Mouse (Mus musculus): ENCODE data around the gene Rpl14. TPM values are rescaled to one million over a fixed set of nuclear protein-coding genes. Genes with fewer than 3 reads are reported as not detected.
A peak's percentile ranks its signal among the peaks of the same experiment; 100 is the strongest.

Gene Rpl14
- total and polyA plus RNA-seq, 2 experiments from 2014 or later: 287 to 474 TPM

DNA sequence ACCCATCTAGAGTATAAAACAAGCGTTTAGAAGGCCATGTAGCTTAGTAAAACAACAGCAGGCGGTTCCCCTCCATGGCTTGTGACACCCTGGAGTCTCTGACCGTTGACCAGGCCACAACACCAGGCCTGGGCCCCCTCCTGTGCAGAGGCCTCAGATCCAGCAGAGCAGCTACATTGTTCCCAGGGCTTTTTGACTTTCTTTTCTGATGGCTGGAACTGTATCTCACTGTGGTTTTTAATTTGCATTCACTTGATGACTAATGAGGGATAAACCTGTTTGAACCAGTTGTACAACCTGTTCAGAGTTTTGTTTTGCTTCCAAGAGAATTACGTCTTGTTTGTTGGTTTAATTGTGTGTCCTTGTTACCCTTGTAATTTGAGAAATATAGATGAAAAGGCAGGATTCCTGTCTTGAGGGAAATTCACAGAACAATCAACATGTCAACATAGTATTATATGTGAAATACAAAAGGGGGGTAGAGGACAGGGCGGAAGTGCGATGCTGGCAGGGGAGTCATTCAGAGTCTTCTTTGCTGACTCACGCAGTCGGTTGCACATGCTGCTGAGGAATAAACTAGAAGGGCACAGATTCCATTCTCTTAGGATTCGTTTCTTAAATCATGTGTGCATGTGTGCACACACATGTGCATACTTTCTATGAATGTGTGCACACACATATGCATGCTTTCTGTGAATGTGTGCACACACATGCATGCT, 22.3 kb downstream of the Rpl14 start:
- Histone ChIP-seq H3K4me1 (ENCODE audit: insufficient read depth, low read length) (no peaks in the 10 kb centered on the region), H3K36me3 (ENCODE audit: insufficient read depth, low read length) (no peaks in the 10 kb centered on the region), H3K9me3 (ENCODE audit: low read length) (no peaks in the 10 kb centered on the region), H3K27me3 (ENCODE audit: insufficient read depth, low read length) (no peaks in the 10 kb centered on the region), H3K9ac (replicated peaks; ENCODE audit: low read length, poor library complexity, severe bottlenecking) (no peak overlapping the region), H3K4me2 (ENCODE audit: low read depth, low read length, poor library complexity, severe bottlenecking) (no peak overlapping the region), H3K27ac (ENCODE audit: low read depth, low read length) (no peak overlapping the region), H3K4me3 (ENCODE audit: low read depth, low read length) (no peak overlapping the region)
- ATAC-seq (ENCODE audit: low FRiP score): no peak
- WGBS: 46% methylated on average over 9 of the region's 9 CpGs
- no peak for TF ChIP-seq CTCF (IDR thresholded peaks at IDR 0.05)
- no peak for DNase-seq (ENCODE audit: low spot score)

DNA sequence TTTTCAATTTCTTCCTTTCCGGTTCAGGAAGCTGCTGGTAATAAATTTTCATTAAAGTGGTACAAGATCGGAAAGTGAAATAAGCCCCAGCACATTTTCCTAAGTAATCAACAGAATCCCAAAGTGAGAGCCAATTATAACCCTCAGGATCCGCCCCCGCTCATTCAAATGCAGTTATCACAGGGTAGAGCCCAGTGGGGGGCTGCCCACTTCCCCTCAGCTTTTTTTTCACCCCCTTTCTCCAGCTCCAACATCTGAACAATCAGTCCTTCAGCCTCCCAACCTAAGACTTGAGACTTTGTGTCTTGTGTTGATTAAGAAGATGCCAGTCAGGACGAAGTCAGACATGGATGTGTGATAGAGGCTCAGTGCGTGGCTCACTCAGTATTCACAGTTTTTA, 23.6 kb downstream of the Rpl14 start:
- DNase-seq (ENCODE audit: low spot score): no peak
- Histone ChIP-seq H3K4me1 (ENCODE audit: insufficient read depth, low read length) (no peaks in the 10 kb centered on the region), H3K4me2 (ENCODE audit: low read depth, low read length, poor library complexity, severe bottlenecking) (no peak overlapping the region), H3K27ac (ENCODE audit: low read depth, low read length) (no peak overlapping the region), H3K9me3 (ENCODE audit: low read length) (no peaks in the 10 kb centered on the region), H3K36me3 (ENCODE audit: insufficient read depth, low read length) (no peaks in the 10 kb centered on the region), H3K4me3 (ENCODE audit: low read depth, low read length) (no peak overlapping the region), H3K27me3 (ENCODE audit: insufficient read depth, low read length) (no peaks in the 10 kb centered on the region), H3K9ac (replicated peaks; ENCODE audit: low read length, poor library complexity, severe bottlenecking) (no peak overlapping the region)
- no peak for ATAC-seq (ENCODE audit: low FRiP score)
- no peak for TF ChIP-seq CTCF (IDR thresholded peaks at IDR 0.05)
- WGBS: 43% methylated on average over 6 of the region's 6 CpGs

DNA sequence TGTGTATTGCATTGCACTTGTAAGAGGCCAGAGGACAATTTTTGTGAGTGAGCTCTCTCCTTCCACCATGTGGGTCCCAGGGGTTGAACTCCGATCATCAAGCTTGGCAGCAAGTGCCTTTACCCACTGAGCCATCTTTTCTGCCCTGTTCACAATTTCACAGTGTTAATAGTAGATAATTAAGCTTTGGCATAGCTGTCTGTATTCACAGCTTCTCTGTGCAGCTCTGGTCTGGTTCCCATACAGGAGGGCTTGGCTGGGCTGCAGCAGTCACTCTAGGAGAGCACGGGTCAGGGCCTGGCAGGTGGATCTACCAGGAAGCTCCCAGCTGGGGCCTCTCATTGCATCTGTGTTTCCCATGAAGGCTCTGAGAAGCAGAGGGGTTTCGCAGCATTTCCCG, 24.1 kb downstream of the Rpl14 start:
- no peak for TF ChIP-seq CTCF (IDR thresholded peaks at IDR 0.05)
- WGBS: 62% methylated on average over 4 of the region's 4 CpGs
- no peaks in the 10 kb centered on the region for H3K27me3 ChIP-seq (ENCODE audit: insufficient read depth, low read length)
- no peaks in the 10 kb centered on the region for H3K9me3 ChIP-seq (ENCODE audit: low read length)
- ATAC-seq (ENCODE audit: low FRiP score): no peak
- H3K4me1 ChIP-seq (ENCODE audit: insufficient read depth, low read length): no peaks in the 10 kb centered on the region
- no peak overlapping the region for H3K4me3 ChIP-seq (ENCODE audit: low read depth, low read length)
- H3K4me2 ChIP-seq (ENCODE audit: low read depth, low read length, poor library complexity, severe bottlenecking): no peak overlapping the region
- no peak overlapping the region for H3K27ac ChIP-seq (ENCODE audit: low read depth, low read length)
- H3K9ac ChIP-seq (replicated peaks; ENCODE audit: low read length, poor library complexity, severe bottlenecking): no peak overlapping the region
- no peaks in the 10 kb centered on the region for H3K36me3 ChIP-seq (ENCODE audit: insufficient read depth, low read length)
- DNase-seq (ENCODE audit: low spot score): peak; percentile 45

DNA sequence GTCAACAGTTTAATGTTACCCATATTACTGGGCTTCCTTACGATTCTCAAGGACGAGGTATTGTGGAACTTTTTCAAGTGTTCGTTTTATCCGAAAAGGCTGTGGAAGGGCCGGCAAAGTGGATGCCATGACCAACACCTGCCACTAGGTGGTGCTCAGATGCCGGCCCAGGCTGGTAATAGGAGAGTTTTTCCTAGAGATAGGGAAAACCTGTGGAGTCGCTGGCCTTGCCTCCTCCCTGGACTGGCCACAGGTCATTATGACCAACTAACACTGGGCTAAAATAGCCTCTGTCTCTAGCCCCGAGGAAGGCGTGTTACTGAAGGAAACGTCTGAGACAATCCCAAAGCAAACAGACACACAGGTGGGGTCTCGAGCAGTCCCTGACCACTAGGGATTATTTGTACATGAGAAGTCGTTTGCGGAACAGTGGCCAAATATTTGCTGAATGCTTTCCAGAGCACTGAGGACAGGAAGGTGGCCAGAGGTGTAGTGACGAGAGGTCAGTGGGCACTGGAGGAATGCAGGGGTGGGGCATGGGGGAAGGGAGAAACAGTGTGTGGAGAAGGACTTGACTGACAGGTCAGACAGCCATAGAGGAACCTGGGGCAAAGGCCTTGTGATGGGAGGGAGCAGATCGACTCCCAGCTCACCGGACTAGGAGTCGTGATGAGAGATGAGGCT, 30.4 kb downstream of the Rpl14 start:
- DNase-seq (ENCODE audit: low spot score) (peak; percentile 74), ATAC-seq (ENCODE audit: low FRiP score) (peak; percentile 60; the same call in 1 of the 2 replicates)
- no peak overlapping the region for H3K4me3 ChIP-seq (ENCODE audit: low read depth, low read length)
- TF ChIP-seq CTCF (IDR thresholded peaks at IDR 0.05): peak; percentile 98
- no peaks in the 10 kb centered on the region for H3K27me3 ChIP-seq (ENCODE audit: insufficient read depth, low read length)
- WGBS: 19% methylated on average over 17 of the region's 17 CpGs
- no peaks in the 10 kb centered on the region for H3K9me3 ChIP-seq (ENCODE audit: low read length)
- H3K27ac ChIP-seq (ENCODE audit: low read depth, low read length): no peak overlapping the region
- no peak overlapping the region for H3K9ac ChIP-seq (replicated peaks; ENCODE audit: low read length, poor library complexity, severe bottlenecking)
- no peaks in the 10 kb centered on the region for H3K36me3 ChIP-seq (ENCODE audit: insufficient read depth, low read length)
- H3K4me1 ChIP-seq (ENCODE audit: insufficient read depth, low read length): no peaks in the 10 kb centered on the region
- no peak overlapping the region for H3K4me2 ChIP-seq (ENCODE audit: low read depth, low read length, poor library complexity, severe bottlenecking)

DNA sequence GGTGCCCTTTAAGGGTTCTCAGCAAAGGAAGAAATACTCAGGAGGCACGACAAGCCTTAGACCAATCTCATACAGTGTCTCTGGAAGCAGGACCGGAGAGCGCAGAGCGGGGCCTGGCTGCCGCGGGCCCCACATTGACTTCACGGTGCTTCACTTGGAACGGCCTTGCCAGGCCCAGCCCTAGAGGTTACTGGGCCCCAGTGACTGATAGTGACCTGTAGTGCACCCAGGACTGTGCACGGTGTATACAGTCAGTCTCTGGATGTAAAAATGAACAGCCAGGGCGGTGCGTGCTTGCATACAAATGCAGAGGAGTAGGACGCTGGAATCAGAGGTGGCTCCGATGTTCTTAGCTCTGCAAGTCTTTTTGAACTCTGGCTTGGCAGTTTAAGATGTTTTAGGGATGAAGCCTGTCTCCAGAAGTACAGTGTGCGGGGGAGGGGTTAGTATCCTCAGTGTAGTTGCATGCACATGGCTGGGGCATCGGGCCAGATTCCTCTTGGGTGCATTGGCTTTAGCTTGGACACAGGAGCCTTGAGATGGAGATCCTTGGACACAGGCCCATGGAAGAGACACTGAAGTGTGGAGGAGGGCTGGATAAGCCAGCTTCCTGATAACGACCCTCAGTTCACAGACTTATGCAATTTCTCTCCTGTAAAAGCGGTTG, 31.1 kb downstream of the Rpl14 start:
- Histone ChIP-seq H3K4me1 (ENCODE audit: insufficient read depth, low read length) (no peaks in the 10 kb centered on the region), H3K9ac (replicated peaks; ENCODE audit: low read length, poor library complexity, severe bottlenecking) (no peak overlapping the region), H3K27ac (ENCODE audit: low read depth, low read length) (no peak overlapping the region), H3K36me3 (ENCODE audit: insufficient read depth, low read length) (no peaks in the 10 kb centered on the region), H3K27me3 (ENCODE audit: insufficient read depth, low read length) (no peaks in the 10 kb centered on the region), H3K9me3 (ENCODE audit: low read length) (peaks cover 1% of the 10 kb centered on the region; the same call in 1 of the 2 replicates), H3K4me3 (ENCODE audit: low read depth, low read length) (no peak overlapping the region), H3K4me2 (ENCODE audit: low read depth, low read length, poor library complexity, severe bottlenecking) (peak overlapping the region; percentile 31)
- WGBS: 47% methylated on average over 17 of the region's 17 CpGs
- ATAC-seq (ENCODE audit: low FRiP score) (0 out of 2 replicates have a peak, but pooled peaks have one; percentile 52), DNase-seq (ENCODE audit: low spot score) (no peak)
- TF ChIP-seq CTCF (IDR thresholded peaks at IDR 0.05): no peak

Data from midbrain, postnatal 0 days (tissue).